Mouse (Mus musculus) lung, embryonic 16.5 days (tissue): ENCODE measurements at regions not wholly inside any gene's neighbourhood (a gene's known extent, or its start where the extent isn't known, plus 50 kb on each side); places are given as distances from the start of the nearest gene placed in this dataset.

Experiments used
- ATAC-seq: fragments of 200-750 bp; cut with Nextera tagmentation; 2 replicates; pipeline ENCODE4 v1.8.0; 2017; ENCODE audit warnings: low read depth, mild to moderate bottlenecking, moderate library complexity
- H3K27ac ChIP-seq: fragments of 300-500 bp; sonication (generic); 2 replicates; pipeline ENCODE4 v1.5.1; 2014; ENCODE audit warnings: mild to moderate bottlenecking, control low read depth, low read length
- H3K27me3 ChIP-seq: fragments of 300-500 bp; sonication (generic); 2 replicates; pipeline ENCODE4 v1.6.1; 2014; ENCODE audit warnings: low read depth, low read length, mixed read lengths; ENCODE audit not compliant: control insufficient read depth, insufficient read depth
- H3K36me3 ChIP-seq: fragments of 300-500 bp; sonication (generic); 2 replicates; pipeline ENCODE4 v1.6.1; 2014; ENCODE audit warnings: low read length; ENCODE audit not compliant: control insufficient read depth, insufficient read depth
- H3K4me1 ChIP-seq: fragments of 300-500 bp; sonication (generic); replicated peaks from 2 replicates; pipeline ENCODE4 v1.6.1; 2014; ENCODE audit warnings: low read length, mixed read lengths; ENCODE audit not compliant: control insufficient read depth, insufficient read depth
- H3K4me2 ChIP-seq: fragments of 300-500 bp; sonication (generic); 2 replicates; pipeline ENCODE4 v1.6.1; 2014; ENCODE audit warnings: low read depth, low read length, control low read depth
- H3K4me3 ChIP-seq: fragments of 300-500 bp; sonication (generic); 2 replicates; pipeline ENCODE4 v1.5.1; 2014; ENCODE audit warnings: mild to moderate bottlenecking, low read length, control low read depth
- H3K9ac ChIP-seq: fragments of 300-500 bp; sonication (generic); 2 replicates; pipeline ENCODE4 v1.6.1; 2014; ENCODE audit warnings: low read length, control low read depth
- H3K9me3 ChIP-seq: fragments of 300-500 bp; sonication (generic); 2 replicates; pipeline ENCODE4 v1.6.1; 2016; ENCODE audit warnings: low read length; ENCODE audit not compliant: control insufficient read depth
- WGBS: fragments of 180-500 bp; shearing (Covaris S2); extraction: QIAGEN DNeasy Blood & Tissue Kit; methylation state at CpG from one replicate; pipeline ENCODE4 v1.1.7; 2014; 5-methylcytosine and 5-hydroxymethylcytosine counted together

DNA sequence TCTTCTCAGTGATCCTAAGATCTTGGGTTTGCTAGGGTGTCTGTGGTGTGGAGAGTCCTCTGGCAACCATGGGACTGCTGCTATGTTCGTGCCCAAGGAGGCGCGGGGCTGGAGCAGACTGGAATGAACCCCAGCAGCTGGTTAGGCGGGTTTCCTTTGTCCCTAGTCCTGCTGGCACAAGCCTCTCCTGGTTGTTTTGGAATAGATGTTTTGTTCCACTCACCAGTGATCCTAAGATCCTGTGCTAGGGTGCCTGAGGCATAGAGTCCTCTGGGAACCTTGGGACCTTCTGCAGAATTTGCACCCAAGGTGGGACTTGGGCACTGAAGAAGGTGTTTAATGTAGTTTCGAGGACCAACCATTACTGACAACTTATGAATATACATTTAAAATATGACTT is 1205.9 kb upstream of the Gm8797 start:
- no peak overlapping the region for H3K4me3 ChIP-seq
- 84% methylated on average over 5 of the region's 5 CpGs for WGBS
- ATAC-seq = no peak
- H3K27ac ChIP-seq = no peak overlapping the region
- no peaks in the 10 kb centered on the region for H3K4me1 ChIP-seq
- H3K9me3 ChIP-seq = no peaks in the 10 kb centered on the region
- H3K27me3 ChIP-seq = no peaks in the 10 kb centered on the region
- H3K36me3 ChIP-seq = no peaks in the 10 kb centered on the region
- H3K9ac ChIP-seq = no peak overlapping the region
- no peak overlapping the region for H3K4me2 ChIP-seq

DNA sequence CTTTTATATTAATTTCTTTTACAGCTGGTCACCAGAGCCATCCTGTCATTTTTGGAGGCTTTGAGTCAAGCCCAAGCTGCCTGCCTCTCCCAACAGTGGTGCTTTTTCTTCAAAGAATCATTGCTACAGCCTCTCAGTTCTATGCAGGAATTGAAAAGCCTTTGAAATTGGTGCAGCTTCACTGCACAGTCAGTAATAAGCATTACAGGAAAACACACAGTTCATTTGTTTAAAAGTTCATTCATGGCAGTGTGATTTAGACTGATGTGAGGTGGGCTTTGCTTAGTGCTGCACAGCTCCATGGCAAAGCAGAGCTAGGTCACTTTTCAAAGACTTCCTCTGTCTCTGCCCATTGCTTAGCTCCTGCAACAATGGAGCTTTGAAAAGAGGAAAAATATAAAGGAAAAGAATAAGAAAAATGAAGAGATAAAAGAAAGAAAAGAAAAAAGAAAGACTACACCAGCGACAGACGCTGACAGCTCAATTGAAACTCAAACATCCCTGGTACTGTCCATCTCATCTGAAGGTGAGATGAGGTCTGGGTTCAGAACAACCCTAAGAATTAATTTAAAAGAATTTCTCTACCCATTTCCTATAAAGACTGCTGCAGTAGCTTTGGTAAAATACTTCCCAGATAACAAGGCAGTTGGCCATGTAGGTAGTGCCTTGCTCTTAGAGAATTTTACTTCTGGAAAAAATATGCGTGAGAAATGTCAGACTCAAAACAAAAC is 1204.3 kb upstream of the Gm8797 start:
- no peak overlapping the region for H3K4me3 ChIP-seq
- WGBS = 79% methylated on average over 3 of the region's 3 CpGs
- H3K4me2 ChIP-seq = no peak overlapping the region
- H3K4me1 ChIP-seq = no peaks in the 10 kb centered on the region
- H3K27me3 ChIP-seq = no peaks in the 10 kb centered on the region
- no peak overlapping the region for H3K27ac ChIP-seq
- H3K9me3 ChIP-seq = no peaks in the 10 kb centered on the region
- no peak for ATAC-seq
- no peak overlapping the region for H3K9ac ChIP-seq
- no peaks in the 10 kb centered on the region for H3K36me3 ChIP-seq

GRCm38 (mm10) chr3:4560664-4561063 is 1189.9 kb upstream of the Gm8797 start:
- Histone ChIP-seq H3K4me1 (no peaks in the 10 kb centered on the region), H3K4me2 (no peak overlapping the region), H3K27ac (no peak overlapping the region), H3K36me3 (no peaks in the 10 kb centered on the region), H3K4me3 (no peak overlapping the region), H3K9me3 (no peaks in the 10 kb centered on the region), H3K9ac (no peak overlapping the region), H3K27me3 (no peaks in the 10 kb centered on the region)
- peak; percentile 70 for ATAC-seq
- 63% methylated on average over 1 of the region's 1 CpGs for WGBS

- Histone ChIP-seq H3K4me2 (no peak overlapping the region), H3K27ac (no peak overlapping the region), H3K9ac (no peak overlapping the region), H3K4me1 (no peaks in the 10 kb centered on the region), H3K27me3 (no peaks in the 10 kb centered on the region), H3K9me3 (no peaks in the 10 kb centered on the region), H3K36me3 (no peaks in the 10 kb centered on the region), H3K4me3 (no peak overlapping the region)
- no peak for ATAC-seq
- WGBS = 43% methylated on average over 3 of the region's 3 CpGs
Observed at GRCm38 (mm10) chr3:4582500-4582899, 1168.1 kb upstream of the Gm8797 start.

DNA sequence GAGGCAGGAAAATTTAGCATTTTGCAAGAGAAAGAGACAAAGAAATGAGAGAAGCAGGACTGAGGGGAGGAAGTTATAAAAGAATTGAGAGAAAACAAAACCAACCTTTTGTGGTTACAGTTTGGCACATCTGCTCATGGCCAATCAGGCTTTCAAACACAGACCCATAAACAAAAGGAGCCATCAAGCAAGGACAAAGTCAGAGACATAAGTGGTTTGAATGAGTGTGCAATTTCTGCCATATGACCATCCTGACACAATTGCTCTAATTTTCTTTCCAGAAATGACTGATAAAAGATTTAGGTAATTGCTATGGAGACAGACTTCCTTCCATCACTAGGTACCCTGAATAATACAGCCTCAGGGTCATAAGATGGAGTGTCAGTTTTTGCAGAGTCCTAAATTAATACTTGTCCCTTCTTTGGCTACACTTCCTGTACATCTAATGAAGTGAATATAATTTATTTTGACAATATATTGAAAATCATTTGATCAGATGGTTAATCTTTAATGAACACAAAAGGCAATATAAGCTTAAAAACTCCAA is 1156.6 kb upstream of the Gm8797 start:
- Histone ChIP-seq H3K9ac (no peak overlapping the region), H3K9me3 (no peaks in the 10 kb centered on the region), H3K27ac (no peak overlapping the region), H3K36me3 (no peaks in the 10 kb centered on the region), H3K4me3 (no peak overlapping the region), H3K4me1 (no peaks in the 10 kb centered on the region), H3K27me3 (no peaks in the 10 kb centered on the region), H3K4me2 (no peak overlapping the region)
- ATAC-seq = no peak

DNA sequence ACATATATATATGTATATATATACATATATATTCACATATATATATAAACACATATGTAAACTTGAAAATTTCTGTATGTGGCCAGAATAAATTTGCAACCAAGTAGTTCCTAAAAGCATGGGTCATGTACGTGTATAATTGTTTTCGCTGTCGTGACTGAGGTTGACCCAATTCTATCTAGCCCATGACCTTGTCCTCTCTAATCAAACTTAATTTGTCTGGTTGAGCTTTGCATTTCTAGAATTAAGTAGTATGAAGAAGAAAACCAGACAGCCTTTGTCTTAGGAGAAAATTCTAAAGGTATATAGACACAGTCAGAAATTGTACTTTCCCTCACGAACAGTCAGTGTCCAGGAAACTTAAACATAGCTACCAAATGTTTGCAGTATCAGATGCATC is 1156.1 kb upstream of the Gm8797 start:
- H3K27me3 ChIP-seq = no peaks in the 10 kb centered on the region
- H3K9me3 ChIP-seq = no peaks in the 10 kb centered on the region
- 81% methylated on average over 4 of the region's 4 CpGs for WGBS
- no peak overlapping the region for H3K9ac ChIP-seq
- H3K27ac ChIP-seq = no peak overlapping the region
- ATAC-seq = no peak
- no peaks in the 10 kb centered on the region for H3K36me3 ChIP-seq
- no peak overlapping the region for H3K4me2 ChIP-seq
- H3K4me3 ChIP-seq = no peak overlapping the region
- H3K4me1 ChIP-seq = no peaks in the 10 kb centered on the region
